Mouse (Mus musculus) liver, embryonic 11.5 days (tissue): ENCODE results near the gene Usp28. TPM values are rescaled to one million over a fixed set of nuclear protein-coding genes. Genes with fewer than 3 reads are reported as not detected.

Source experiments
- ATAC-seq: fragments of 200-750 bp; cut with Nextera tagmentation; replicated peaks from 2 replicates; pipeline ENCODE4 v1.8.0; 2017; ENCODE audit warnings: moderate number of reproducible peaks, mild to moderate bottlenecking, moderate TSS enrichment, moderate library complexity; ENCODE audit not compliant: low FRiP score
- DNase-seq: peaks from one replicate; pipeline ENCODE4 v3.0.0-alpha.2; 2017; ENCODE audit warnings: low spot score
- H3K27ac ChIP-seq: fragments of 300-500 bp; sonication (generic); 2 replicates; pipeline ENCODE4 v1.5.1; 2014; ENCODE audit warnings: mild to moderate bottlenecking, low read depth, low read length, control low read depth
- H3K27me3 ChIP-seq: fragments of 300-500 bp; sonication (generic); replicated peaks from 2 replicates; pipeline ENCODE4 v1.6.1; 2014; ENCODE audit warnings: low read length, mixed read lengths; ENCODE audit not compliant: control insufficient read depth, insufficient read depth
- H3K36me3 ChIP-seq: fragments of 300-500 bp; sonication (generic); 2 replicates; pipeline ENCODE4 v1.6.1; 2014; ENCODE audit warnings: mild to moderate bottlenecking, low read length, moderate library complexity, mixed read lengths; ENCODE audit not compliant: control insufficient read depth, insufficient read depth
- H3K4me1 ChIP-seq: fragments of 300-500 bp; sonication (generic); replicated peaks from 2 replicates; pipeline ENCODE4 v1.6.1; 2014; ENCODE audit warnings: low read length, mixed read lengths; ENCODE audit not compliant: control insufficient read depth, insufficient read depth
- H3K4me2 ChIP-seq: fragments of 300-500 bp; sonication (generic); 2 replicates; pipeline ENCODE4 v1.6.1; 2014; ENCODE audit warnings: mild to moderate bottlenecking, control low read depth, moderate library complexity
- H3K4me3 ChIP-seq: fragments of 300-500 bp; sonication (generic); 2 replicates; pipeline ENCODE4 v1.5.1; 2014; ENCODE audit warnings: low read depth, low read length, control low read depth
- H3K9ac ChIP-seq: fragments of 300-500 bp; sonication (generic); 2 replicates; pipeline ENCODE4 v1.6.1; 2014; ENCODE audit warnings: low read depth, low read length, control low read depth
- H3K9me3 ChIP-seq: fragments of 300-500 bp; sonication (generic); 2 replicates; pipeline ENCODE4 v1.6.1; 2016; ENCODE audit warnings: low read length, inconsistent platforms, mixed read lengths; ENCODE audit not compliant: control insufficient read depth
- WGBS: fragments of 180-500 bp; shearing (Covaris S2); extraction: QIAGEN DNeasy Blood & Tissue Kit; methylation state at CpG from one replicate; pipeline ENCODE4 v1.1.7; 2014; 5-methylcytosine and 5-hydroxymethylcytosine counted together
- polyA plus RNA-seq: library from polyadenylated mRNA; unstranded; fragments of >200 nt; fragmentation: Nextera tagmentation; extraction: Ambion mirVana; gene quantifications from 2 replicates; pipeline ENCODE4 v1.2.1, GENCODE M21; 2014

Usp28 gene
- polyA plus RNA-seq, 1 experiment from 2014 or later: 15.4 TPM

DNA sequence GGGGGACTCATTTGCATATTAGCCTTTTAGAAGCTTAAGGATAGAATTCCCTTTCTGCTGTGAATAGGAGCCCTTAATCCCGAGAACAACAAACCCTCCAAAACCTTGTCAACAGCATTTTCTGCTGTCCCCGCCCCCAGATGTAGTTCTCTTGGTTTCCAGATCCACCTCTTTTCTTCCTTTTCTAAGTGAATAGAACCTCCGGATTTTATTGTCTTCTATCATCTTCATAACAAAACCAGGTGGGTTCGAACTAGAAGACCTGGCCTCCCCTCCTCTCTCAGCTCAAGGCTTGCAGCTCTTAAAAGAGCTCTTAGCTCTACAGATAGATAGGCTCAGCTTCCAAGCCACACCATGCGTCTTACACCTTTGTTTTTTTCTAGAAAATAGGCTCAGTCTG is 6.5 kb downstream of the Usp28 start:
- no peak overlapping the region for H3K9ac ChIP-seq
- DNase-seq (no peak), ATAC-seq (no peak)
- peaks cover 14% of the 10 kb centered on the region for H3K4me1 ChIP-seq
- H3K27me3 ChIP-seq: no peaks in the 10 kb centered on the region
- no peak overlapping the region for H3K27ac ChIP-seq
- no peaks in the 10 kb centered on the region for H3K36me3 ChIP-seq
- H3K4me2 ChIP-seq: no peak overlapping the region
- H3K4me3 ChIP-seq: no peak overlapping the region
- no peaks in the 10 kb centered on the region for H3K9me3 ChIP-seq
- 74% methylated on average over 5 of the region's 5 CpGs for WGBS

DNA sequence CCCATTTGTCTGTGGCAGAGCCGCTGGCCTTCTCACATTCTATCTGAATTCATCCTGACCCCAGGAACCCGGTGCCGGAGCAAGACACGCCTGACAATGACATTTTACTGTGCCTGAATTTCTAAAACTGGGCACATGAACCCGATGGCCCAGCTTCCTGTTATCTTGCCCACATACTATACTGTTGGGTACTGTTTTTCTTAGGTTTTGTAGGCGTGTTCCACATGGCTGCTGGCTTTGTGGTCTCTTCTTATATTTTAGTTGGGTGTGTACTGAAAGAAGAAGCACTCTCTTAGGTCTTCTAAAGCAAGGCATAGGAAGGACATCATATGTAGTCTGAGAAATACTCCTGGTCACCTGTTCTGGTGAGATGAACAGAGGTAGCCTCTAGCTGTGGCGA is 9.6 kb downstream of the Usp28 start:
- Histone ChIP-seq H3K27me3 (no peaks in the 10 kb centered on the region), H3K4me1 (no peaks in the 10 kb centered on the region), H3K4me2 (no peak overlapping the region), H3K36me3 (no peaks in the 10 kb centered on the region), H3K9me3 (no peaks in the 10 kb centered on the region), H3K27ac (no peak overlapping the region), H3K9ac (no peak overlapping the region), H3K4me3 (no peak overlapping the region)
- 90% methylated on average over 7 of the region's 7 CpGs for WGBS
- DNase-seq: no peak
- ATAC-seq: no peak

DNA sequence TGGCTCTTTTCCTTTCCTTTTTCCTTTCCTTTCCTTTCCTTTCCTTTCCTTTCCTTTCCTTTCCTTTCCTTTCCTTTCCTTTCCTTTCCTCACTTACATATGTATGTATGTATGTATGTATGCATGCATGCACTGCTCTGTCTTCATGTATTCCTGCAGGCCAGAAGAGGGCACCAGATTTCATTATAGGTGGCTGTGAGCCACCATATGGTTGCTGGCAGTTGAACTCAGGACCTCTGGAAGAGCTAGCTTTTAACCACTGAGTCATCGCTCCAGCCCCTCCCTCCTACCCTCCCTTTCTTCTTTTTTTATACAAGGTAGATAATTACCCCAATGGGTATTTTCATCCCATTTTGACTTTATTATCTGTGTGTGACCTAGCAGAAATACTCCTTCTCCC is 10.6 kb downstream of the Usp28 start:
- Histone ChIP-seq H3K4me1 (no peaks in the 10 kb centered on the region), H3K4me3 (no peak overlapping the region), H3K9ac (no peak overlapping the region), H3K9me3 (no peaks in the 10 kb centered on the region), H3K36me3 (no peaks in the 10 kb centered on the region), H3K27me3 (no peaks in the 10 kb centered on the region), H3K27ac (no peak overlapping the region), H3K4me2 (no peak overlapping the region)
- WGBS: 86% methylated on average over 1 of the region's 1 CpGs
- ATAC-seq (no peak), DNase-seq (no peak)

DNA sequence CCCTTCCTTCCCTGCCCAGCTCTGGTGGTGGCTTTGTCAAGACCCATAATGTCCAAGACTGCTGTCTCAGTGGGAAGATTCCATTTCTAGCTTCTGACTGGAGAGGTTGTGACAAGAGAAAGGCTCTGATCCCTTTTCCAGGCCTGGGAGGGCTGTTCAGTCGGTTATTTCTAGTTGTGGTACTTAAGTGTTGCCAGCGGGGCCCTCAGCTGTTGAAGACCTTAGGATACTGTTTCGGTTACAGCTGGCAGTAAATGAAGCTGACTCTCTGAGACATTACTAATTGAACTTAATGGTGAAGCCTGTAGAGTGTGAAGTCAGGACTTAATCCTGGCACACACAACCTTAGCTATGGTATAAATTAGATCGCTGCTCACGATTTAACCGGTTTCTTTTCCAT is 14.1 kb downstream of the Usp28 start:
- H3K4me1 ChIP-seq: no peaks in the 10 kb centered on the region
- H3K4me3 ChIP-seq: no peak overlapping the region
- H3K4me2 ChIP-seq: no peak overlapping the region
- ATAC-seq (no peak), DNase-seq (no peak)
- 89% methylated on average over 6 of the region's 6 CpGs for WGBS
- H3K9me3 ChIP-seq: no peaks in the 10 kb centered on the region
- no peaks in the 10 kb centered on the region for H3K27me3 ChIP-seq
- H3K9ac ChIP-seq: no peak overlapping the region
- no peak overlapping the region for H3K27ac ChIP-seq
- H3K36me3 ChIP-seq: peaks cover 5% of the 10 kb centered on the region; the same call in 1 of the 2 replicates

DNA sequence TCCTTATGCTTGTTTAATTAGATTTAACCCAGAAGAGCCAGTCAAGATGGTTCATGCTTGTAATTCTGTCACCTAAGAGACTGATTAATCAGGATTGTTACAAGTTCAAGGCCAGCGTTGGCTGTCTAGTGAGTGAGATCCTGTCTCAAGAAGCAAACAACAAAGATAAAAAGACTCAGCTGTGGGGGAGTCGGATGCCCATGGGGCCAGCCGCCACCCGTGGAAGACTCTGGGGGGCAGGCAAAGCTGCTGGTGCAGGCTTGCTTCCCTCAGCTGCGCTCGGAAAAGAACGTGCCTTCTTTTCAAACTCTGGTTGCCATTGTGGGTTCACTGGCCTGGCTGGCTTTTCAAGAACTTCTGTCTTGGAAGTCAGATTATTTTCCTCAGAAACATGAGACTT is 30.6 kb downstream of the Usp28 start:
- H3K4me2 ChIP-seq: no peak overlapping the region
- H3K27ac ChIP-seq: no peak overlapping the region
- no peaks in the 10 kb centered on the region for H3K4me1 ChIP-seq
- WGBS: 86% methylated on average over 7 of the region's 7 CpGs
- peaks cover 12% of the 10 kb centered on the region for H3K36me3 ChIP-seq
- H3K27me3 ChIP-seq: no peaks in the 10 kb centered on the region
- no peaks in the 10 kb centered on the region for H3K9me3 ChIP-seq
- ATAC-seq (no peak), DNase-seq (no peak)
- no peak overlapping the region for H3K9ac ChIP-seq
- H3K4me3 ChIP-seq: no peak overlapping the region

DNA sequence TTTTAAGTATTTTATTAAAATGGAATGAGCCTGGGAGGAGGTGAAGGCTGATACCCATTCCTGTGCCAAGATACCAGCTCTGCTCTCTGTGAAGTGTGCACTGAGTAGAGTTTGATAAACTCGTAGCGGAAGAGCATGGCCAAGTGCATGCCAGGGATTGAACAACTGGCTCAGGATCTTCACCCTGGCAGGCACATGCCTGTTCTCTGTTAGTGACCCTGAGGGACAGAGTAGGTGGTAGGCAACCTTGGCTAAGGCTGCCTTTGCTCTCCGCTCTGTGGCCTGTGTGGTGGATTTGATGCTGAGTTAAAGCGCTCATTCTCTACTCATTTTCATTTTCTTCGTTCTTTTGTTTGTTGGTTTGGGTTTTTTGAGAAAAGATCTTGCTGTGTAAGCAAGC is 36.1 kb downstream of the Usp28 start:
- 91% methylated on average over 5 of the region's 5 CpGs for WGBS
- H3K27ac ChIP-seq: no peak overlapping the region
- no peak overlapping the region for H3K4me3 ChIP-seq

DNA sequence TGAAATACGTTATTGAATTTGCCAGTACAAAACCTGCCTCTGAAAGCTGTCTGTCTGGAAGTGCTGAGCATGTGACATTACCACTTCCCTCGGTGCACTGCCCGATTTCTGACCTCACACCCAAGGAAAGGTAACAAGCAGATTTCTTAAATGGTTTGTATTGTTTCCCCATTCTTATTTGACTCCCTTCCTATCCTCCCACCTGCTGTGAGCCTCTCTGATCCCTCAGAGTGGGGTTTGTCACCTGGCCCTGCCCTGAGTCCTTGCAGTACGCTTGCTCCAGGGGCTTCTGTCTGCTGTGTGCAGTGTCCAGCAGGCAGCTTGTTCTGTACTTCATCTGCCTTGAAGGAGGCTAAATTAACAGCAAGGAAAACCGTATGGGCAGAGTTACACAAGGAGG is 38.8 kb downstream of the Usp28 start:
- ATAC-seq (no peak), DNase-seq (no peak)
- Histone ChIP-seq H3K36me3 (peaks cover 10% of the 10 kb centered on the region; the same call in 1 of the 2 replicates), H3K27ac (no peak overlapping the region), H3K9me3 (no peaks in the 10 kb centered on the region), H3K4me3 (no peak overlapping the region), H3K9ac (no peak overlapping the region), H3K4me1 (no peaks in the 10 kb centered on the region), H3K4me2 (no peak overlapping the region), H3K27me3 (no peaks in the 10 kb centered on the region)
- WGBS: 86% methylated on average over 5 of the region's 5 CpGs

More for the DNA sequence above, 36.1 kb downstream of the Usp28 start:
- H3K9ac ChIP-seq: no peak overlapping the region
- DNase-seq (no peak), ATAC-seq (no peak)
- H3K27me3 ChIP-seq: no peaks in the 10 kb centered on the region
- no peaks in the 10 kb centered on the region for H3K9me3 ChIP-seq
- no peak overlapping the region for H3K4me2 ChIP-seq
- H3K36me3 ChIP-seq: no peaks in the 10 kb centered on the region
- no peaks in the 10 kb centered on the region for H3K4me1 ChIP-seq

DNA sequence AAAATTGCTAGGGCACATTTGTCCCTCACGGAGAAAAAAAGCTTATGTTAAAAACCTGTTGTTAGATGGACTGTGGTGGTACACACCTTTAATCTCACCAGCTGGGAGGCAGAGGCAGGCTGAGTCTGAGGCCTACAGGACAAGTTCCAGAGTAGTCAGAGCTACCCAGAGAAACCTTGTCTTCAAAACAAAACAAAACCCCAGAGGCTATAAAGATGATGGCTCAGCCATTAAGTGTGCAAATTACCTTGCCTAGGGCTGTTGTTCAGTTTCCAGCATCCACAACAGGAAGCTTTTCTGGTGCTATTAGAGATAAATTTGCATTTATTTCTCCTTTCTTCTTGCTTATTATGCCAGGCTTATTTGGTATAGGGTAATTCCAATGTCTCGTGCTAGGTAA is 39.4 kb downstream of the Usp28 start:
- Histone ChIP-seq H3K27ac (no peak overlapping the region), H3K4me1 (no peaks in the 10 kb centered on the region), H3K27me3 (no peaks in the 10 kb centered on the region), H3K4me3 (no peak overlapping the region), H3K36me3 (peaks cover 10% of the 10 kb centered on the region; the same call in 1 of the 2 replicates), H3K4me2 (no peak overlapping the region), H3K9me3 (no peaks in the 10 kb centered on the region), H3K9ac (no peak overlapping the region)
- ATAC-seq: no peak
- DNase-seq: no peak
- WGBS: 92% methylated on average over 2 of the region's 2 CpGs

DNA sequence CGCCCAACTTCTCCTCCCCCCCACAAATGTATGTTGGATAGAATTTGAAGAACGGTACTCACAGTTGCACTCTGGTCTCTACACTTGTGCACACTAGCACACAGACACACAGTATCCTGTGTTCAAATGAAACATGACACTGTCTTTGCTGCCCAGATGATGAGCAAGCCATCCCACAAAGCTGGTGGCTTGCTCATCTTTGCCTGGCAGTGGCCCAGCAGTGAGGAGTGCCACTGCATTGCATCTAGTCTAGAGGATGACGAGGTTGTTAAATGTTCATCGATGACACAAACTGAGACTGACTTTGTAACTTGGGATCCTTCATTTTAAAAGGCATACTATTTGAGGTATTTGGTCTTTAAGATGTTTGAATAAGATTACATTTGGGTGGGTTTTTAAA is 49.6 kb downstream of the Usp28 start:
- no peak for DNase-seq

More for the DNA sequence above, 49.6 kb downstream of the Usp28 start:
- peaks cover 5% of the 10 kb centered on the region for H3K36me3 ChIP-seq
- no peak overlapping the region for H3K9ac ChIP-seq
- no peak for ATAC-seq
- H3K4me1 ChIP-seq: no peaks in the 10 kb centered on the region
- 91% methylated on average over 4 of the region's 4 CpGs for WGBS
- H3K4me3 ChIP-seq: no peak overlapping the region
- H3K4me2 ChIP-seq: no peak overlapping the region
- no peak overlapping the region for H3K27ac ChIP-seq
- H3K27me3 ChIP-seq: no peaks in the 10 kb centered on the region
- no peaks in the 10 kb centered on the region for H3K9me3 ChIP-seq
